Mouse (Mus musculus) spleen, postnatal 14 days (tissue): ENCODE measurements around the gene Zfp990.
"Not testable (repeated sequence)": the region's sequence is repeated elsewhere in the genome, so short reads cannot be mapped to it uniquely, and the experiment has no call there.

Experiments
- DNase-seq, 2 experiments: peaks; one replicate each; pipeline ENCODE4 v3.0.0; 2021 to 2022; ENCODE audit warnings: low spot score in 2 of 2

Zfp990 gene

GRCm38 (mm10) chr4:145586046-145586445 is 75.5 kb downstream of the Zfp990 start:
- not testable (repeated sequence) for DNase-seq
